Mouse (Mus musculus) neutrophil, adult 59 days (primary cell): ENCODE results near the gene Olfr288. TPM values are rescaled to one million over a fixed set of nuclear protein-coding genes. Genes with fewer than 3 reads are reported as not detected.

Source experiments
- total RNA-seq, 2 experiments: library from RNA; stranded (reverse); gene quantifications; 1 replicate in 1 of 2; 2 replicates in 1 of 2; pipeline ENCODE4 v1.2.4; 2023

The Olfr288 gene
- total RNA-seq: not detected

DNA sequence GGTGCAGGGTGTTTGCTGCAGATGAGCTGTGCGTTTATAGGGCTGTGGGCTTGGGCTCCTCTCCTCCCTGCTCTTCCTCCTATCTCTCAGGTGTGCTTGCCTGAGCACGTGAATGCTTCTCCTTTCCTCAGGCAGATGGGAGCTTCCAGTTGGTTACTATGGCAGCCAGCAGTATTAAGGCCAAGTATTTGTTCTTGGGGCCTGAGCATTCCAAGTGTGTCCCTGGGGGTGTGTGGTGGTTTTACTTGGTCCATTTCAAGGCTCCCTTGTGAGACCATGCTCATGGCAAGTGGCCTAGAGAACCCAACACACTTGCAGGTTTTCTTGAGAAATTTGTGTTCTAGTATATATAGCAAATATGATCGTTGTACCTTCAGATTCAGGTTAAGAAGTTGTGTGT lies at the start of gene Olfr288:
Gene Olfr288, minus strand, starts transcription at position 101 of the 400 bp plus-strand sequence.

DNA sequence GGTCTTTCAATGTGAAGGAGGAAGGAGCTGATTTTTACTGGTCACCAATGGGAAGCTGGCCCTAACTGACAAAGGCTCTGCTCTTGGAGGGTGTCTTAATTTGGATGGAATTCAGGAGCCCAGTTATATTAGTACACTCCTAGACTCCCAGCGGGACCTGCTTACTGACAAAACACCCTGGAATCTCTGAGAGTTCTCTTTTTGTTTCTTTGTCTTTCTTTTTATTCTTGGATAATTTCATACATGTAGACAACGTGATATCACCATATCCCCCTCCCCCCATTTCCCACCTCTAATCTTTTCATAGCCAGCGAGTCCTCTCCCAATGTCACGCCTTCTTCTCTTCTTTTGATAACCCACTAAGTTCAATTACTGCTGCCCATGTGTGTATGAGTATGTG lies 39.0 kb upstream of the Olfr288 start, which contains the start of gene Olfr286:
Gene Olfr286, minus strand, starts transcription at position 101 of the 400 bp plus-strand sequence.

DNA sequence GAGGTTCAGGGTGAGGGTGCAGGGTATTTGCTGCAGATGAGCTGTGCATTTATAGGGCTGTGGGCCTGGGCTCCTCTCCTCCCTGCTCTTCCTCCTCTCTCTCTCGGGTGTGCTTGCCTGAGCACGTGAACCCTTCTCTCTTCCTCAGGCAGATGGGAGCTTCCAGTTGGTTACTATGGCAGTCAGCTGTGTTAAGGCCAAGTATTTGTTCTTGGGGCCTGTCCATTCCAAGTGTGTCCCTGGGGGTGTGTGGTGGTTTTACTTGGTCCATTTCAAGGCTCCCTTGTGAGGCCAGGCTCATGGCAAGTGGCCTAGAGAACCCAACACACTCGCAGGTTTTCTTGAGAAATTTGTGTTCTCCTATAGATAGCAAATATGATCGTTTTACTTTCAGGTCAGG lies 25.5 kb upstream of the Olfr288 start, which contains the start of the genes Gm44579 and Olfr287:
Gene Gm44579, minus strand, starts transcription at position 101 of the 400 bp plus-strand sequence.
Gene Olfr287, minus strand, starts transcription at position 180 of the 400 bp plus-strand sequence.

DNA sequence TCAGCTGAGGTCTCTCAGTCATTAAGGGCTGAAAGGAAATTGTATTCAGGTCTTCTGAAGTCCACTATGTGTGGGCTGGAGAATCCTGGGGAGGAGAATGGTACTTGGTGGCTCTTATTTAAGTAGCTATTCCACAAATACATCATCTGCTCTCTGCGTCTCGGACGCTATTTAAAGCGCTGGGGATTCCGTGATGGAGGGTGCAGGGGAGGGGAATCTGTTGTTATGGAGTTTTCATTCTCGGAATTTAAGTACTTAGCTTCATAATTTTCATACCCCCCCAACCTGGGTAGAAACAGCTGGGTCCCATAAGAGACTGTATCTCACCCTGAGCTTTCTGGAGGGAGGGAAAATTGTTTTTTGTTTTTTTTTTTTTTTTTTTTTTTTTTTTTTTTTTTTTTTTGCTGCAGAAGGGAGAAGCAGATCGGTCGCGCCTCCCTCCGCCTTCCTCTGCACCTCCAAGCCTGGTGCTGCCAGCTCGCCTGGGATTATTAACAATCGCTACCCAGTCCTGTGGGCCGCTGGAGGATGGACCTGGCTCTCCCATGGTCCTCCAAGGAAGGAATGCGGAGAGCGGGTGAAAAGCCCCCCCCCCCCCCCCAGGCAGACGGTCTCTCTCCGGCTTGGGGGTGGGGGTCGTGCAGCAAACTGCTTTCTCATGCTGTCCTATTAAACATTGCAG lies 28.2 kb downstream of the Olfr288 start, which contains the start of gene Ccdc184:
Gene Ccdc184, plus strand, starts transcription at position 196 of the 682 bp plus-strand sequence.

DNA sequence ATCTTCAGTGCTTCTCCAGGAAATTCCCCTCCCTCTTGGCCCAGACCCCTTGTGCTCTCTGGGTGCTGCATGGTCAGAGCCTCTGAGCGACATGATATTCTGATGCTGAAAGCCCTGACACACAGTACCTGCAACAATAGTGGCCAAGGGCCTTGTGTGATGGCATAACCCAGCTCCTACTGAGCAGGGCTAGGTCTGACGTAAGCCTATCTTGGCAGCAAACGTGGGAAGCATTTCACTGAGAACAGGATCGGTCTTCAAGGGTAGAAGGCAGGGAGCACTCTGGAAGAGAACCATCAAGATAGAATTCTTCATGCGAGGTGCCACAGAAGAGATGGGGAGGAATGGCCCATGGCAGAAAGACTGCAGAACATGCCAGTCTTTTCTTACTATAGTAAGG lies 29.8 kb downstream of the Olfr288 start, which contains the start of gene Asb8:
Gene Asb8, minus strand, starts transcription at position 101 of the 400 bp plus-strand sequence.

Other genes with a start within 250 kb of the Olfr288 start
- 10 to 100 TPM; 10.2 to 13.6 TPM for gene Tmem106c, start 231.3 kb downstream of the Olfr288 start, total RNA-seq
- 1 to 10 TPM in 1 of 2 experiments, under 1 TPM in 1; 0.66 to 1.5 TPM for gene Col2a1, start 190.8 kb downstream of the Olfr288 start, total RNA-seq
- gene Pfkm, start 103.0 kb downstream of the Olfr288 start, total RNA-seq: 10 to 100 TPM in 1 of 2 experiments, 1 to 10 TPM in 1; 5.3 to 14.1 TPM
- 10 to 100 TPM; 34.0 to 34.8 TPM for gene Senp1, start 101.8 kb downstream of the Olfr288 start, total RNA-seq
- 10 to 100 TPM; 19.5 to 20.7 TPM for gene Asb8, start 29.9 kb downstream of the Olfr288 start, total RNA-seq
- not detected for gene Ccdc184, start 28.4 kb downstream of the Olfr288 start, total RNA-seq
- gene Gm44579, start 25.4 kb upstream of the Olfr288 start, total RNA-seq: not detected
- gene Olfr287, start 25.5 kb upstream of the Olfr288 start, total RNA-seq: not detected
- gene Olfr286, start 38.9 kb upstream of the Olfr288 start, total RNA-seq: not detected
- gene H1fnt, start 61.8 kb upstream of the Olfr288 start, total RNA-seq: not detected
- not detected for gene Zfp641, start 100.6 kb upstream of the Olfr288 start, total RNA-seq
- gene Olfr285, start 121.8 kb upstream of the Olfr288 start, total RNA-seq: not detected
- not detected for gene Olfr284, start 145.4 kb upstream of the Olfr288 start, total RNA-seq
- not detected for gene Olfr283, start 185.4 kb upstream of the Olfr288 start, total RNA-seq
- gene Olfr282, start 235.7 kb upstream of the Olfr288 start, total RNA-seq: not detected